Comparison of ENCODE assay signal across 9 mouse cellular contexts in the genomic region with DNA sequence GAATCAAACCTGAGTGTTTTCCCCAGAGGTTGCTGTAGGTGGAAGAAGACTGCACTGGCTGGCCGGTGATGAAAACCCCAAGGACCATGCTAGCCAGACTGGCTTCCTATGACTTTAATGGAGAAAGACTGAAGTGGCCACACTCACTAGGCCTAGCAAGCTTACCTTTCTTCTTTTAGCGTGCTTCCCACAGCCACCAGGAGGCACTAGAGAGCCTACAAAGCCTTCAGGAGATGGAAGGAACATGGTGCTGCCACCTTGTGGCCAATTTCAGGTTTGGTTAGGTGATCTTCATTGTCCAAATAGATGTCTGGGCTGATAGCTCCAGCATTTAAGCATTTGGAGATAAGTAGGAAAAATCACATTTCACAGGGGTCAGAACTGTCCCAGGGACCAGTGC. TPM values are rescaled to one million over a fixed set of nuclear protein-coding genes. Genes with fewer than 3 reads are reported as not detected.
DNase-seq lines count a peak whose midpoint lies in the region; ATAC-seq lines count a peak whose summit lies in the region.
"Had no signal": no experiment of that assay in that cellular context is flagged by ENCODE, and none has a peak within 500 bp of the region (broad histone marks: within the 10 kb centered on the region; RNA-seq: fewer than 3 reads in every experiment).

No protein-coding gene starts in this region.

- no peak overlapping the region for H3K27ac ChIP-seq in forebrain, embryonic 14.5 days (ENCODE audit: low read depth, low read length)

- ATAC-seq in forebrain, embryonic 14.5 days, result peak; percentile 42

- H3K9me3 ChIP-seq in forebrain, embryonic 14.5 days (replicated peaks; ENCODE audit: control insufficient read depth, low read length), result no peaks in the 10 kb centered on the region

- H3K36me3 ChIP-seq in forebrain, embryonic 14.5 days (ENCODE audit: control insufficient read depth, insufficient read depth, low read length), result peaks cover 23% of the 10 kb centered on the region

- H3K4me1 ChIP-seq in forebrain, embryonic 14.5 days (ENCODE audit: control insufficient read depth, insufficient read depth, low read length), result no peaks in the 10 kb centered on the region
- H3K4me1 ChIP-seq: megakaryocyte, embryonic 14.5 days had no signal

- H3K4me2 ChIP-seq in forebrain, embryonic 14.5 days (ENCODE audit: low read length), result no peak overlapping the region

- no peak overlapping the region for H3K4me3 ChIP-seq in forebrain, embryonic 14.5 days (ENCODE audit: low read depth, low read length)
- H3K4me3 ChIP-seq: megakaryocyte, embryonic 14.5 days had no signal

- WGBS in forebrain, embryonic 14.5 days, result 19% methylated on average over 2 of the region's 2 CpGs

- no peaks in the 10 kb centered on the region for H3K27me3 ChIP-seq in forebrain, embryonic 14.5 days (replicated peaks; ENCODE audit: control insufficient read depth, insufficient read depth, low read length)

- peak; percentile 81 for DNase-seq in Muller cell, postnatal 12 days (ENCODE audit: inconsistent ontology term)
- peak; percentile 93 for DNase-seq in cerebellum, adult 11 months
- peak; percentile 97 for DNase-seq in forebrain, embryonic 14.5 days (ENCODE audit: low spot score)
- peak; percentile 97 for DNase-seq in heart, postnatal 4 days
- DNase-seq in layer of hippocampus, postnatal 10 days (ENCODE audit: low spot score in 2 of 2), result peak; percentile 98
- peak; percentile 83 to 96 for DNase-seq in lung, postnatal 4 days
- DNase-seq in right cerebral cortex, adult 18-20 months, result peak; percentile 92
- DNase-seq in urinary bladder, postnatal 10 days (ENCODE audit: low spot score), result peak; percentile 79

- H3K9ac ChIP-seq in forebrain, embryonic 14.5 days (ENCODE audit: low read length), result no peak overlapping the region

RNA-seq across cellular contexts. Expression of a gene that starts 9.0 kb away (rescaled TPM):
- 42.2 and 44.8 TPM in 2 replicates for polyA plus RNA-seq in forebrain, embryonic 14.5 days (2014; fragmentation: Nextera tagmentation; extraction: Ambion mirVana)
- 10 to 100 TPM; 59.7 to 60.2 TPM for total RNA-seq in heart, postnatal 4 days (2021)
- total RNA-seq in layer of hippocampus, postnatal 10 days (2021), result 10 to 100 TPM; 42.0 to 42.5 TPM

RNA-seq across cellular contexts. Expression of a gene that starts 16.6 kb away (rescaled TPM):
- polyA plus RNA-seq in forebrain, embryonic 14.5 days (2014; fragmentation: Nextera tagmentation; extraction: Ambion mirVana), result 0.25 and 0.32 TPM in 2 replicates
- total RNA-seq in heart, postnatal 4 days (2021), result 1 to 10 TPM; 3.1 to 3.4 TPM
- total RNA-seq in layer of hippocampus, postnatal 10 days (2021), result 1 to 10 TPM; 2.4 to 2.9 TPM

RNA-seq across cellular contexts. Expression of a gene that starts 22.9 kb away (rescaled TPM):
- polyA plus RNA-seq in forebrain, embryonic 14.5 days (2014; fragmentation: Nextera tagmentation; extraction: Ambion mirVana), result 86.9 and 98.4 TPM in 2 replicates
- 10 to 100 TPM; 43.7 to 47.6 TPM for total RNA-seq in heart, postnatal 4 days (2021)
- 100 to 1,000 TPM; 163 to 168 TPM for total RNA-seq in layer of hippocampus, postnatal 10 days (2021)

RNA-seq across cellular contexts. Expression of a gene that starts 45.6 kb away (rescaled TPM):
- polyA plus RNA-seq in forebrain, embryonic 14.5 days (2014; fragmentation: Nextera tagmentation; extraction: Ambion mirVana), result 5.3 and 5.4 TPM in 2 replicates
- total RNA-seq in heart, postnatal 4 days (2021), result 1 to 10 TPM; 3.5 to 3.6 TPM
- total RNA-seq in layer of hippocampus, postnatal 10 days (2021), result 1 to 10 TPM; 3.4 TPM

RNA-seq across cellular contexts. Expression of a gene that starts 46.6 kb away (rescaled TPM):
- 30.4 and 34.2 TPM in 2 replicates for polyA plus RNA-seq in forebrain, embryonic 14.5 days (2014; fragmentation: Nextera tagmentation; extraction: Ambion mirVana)
- total RNA-seq in heart, postnatal 4 days (2021), result 10 to 100 TPM; 16.4 to 22.2 TPM
- total RNA-seq in layer of hippocampus, postnatal 10 days (2021), result 10 to 100 TPM; 46.0 to 48.9 TPM
